Mouse (Mus musculus): ENCODE measurements around the gene Fscn2. TPM values are rescaled to one million over a fixed set of nuclear protein-coding genes. Genes with fewer than 3 reads are reported as not detected.

Fscn2 gene
- total and polyA plus RNA-seq, 3 experiments, result not detected

DNA sequence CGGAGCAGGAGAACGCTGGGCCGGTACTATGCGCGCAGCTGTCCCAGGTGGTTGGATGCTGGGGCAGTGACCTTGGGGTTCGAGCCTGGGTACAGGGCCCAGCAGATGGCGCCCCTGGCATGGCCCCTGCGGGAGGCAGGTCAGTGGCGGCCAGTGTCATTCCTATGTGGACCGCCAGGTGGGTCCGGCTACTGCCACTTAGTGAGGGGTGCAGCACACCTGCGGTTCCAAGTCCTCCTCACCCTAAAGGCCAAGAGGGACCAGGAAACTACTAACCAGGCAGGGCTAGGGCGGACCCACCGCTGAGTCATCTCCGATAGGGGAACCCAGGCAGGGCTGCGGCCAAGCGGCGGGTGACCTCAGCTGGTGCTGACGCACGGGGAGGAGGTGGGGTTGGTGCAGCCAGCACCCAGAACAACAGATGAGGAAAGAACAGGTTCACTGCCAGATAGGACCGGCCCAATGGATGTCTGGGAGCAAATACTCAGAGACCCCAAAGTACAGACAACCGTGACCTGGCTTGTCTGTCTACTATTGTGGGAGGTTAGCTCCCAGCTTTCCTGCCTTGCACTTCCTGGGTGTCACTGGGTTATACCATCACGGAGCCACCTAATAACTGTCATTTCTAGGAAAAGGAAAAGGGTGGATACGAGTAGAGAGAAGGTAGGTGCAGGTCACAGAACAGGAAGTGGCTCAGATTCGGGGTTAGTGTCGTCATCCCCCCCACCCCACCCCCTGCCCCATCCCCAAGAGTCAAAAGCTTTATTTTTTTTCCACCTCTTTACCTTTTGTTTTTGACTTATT is 7.6 kb upstream of the Fscn2 start (continued):
- TF ChIP-seq RAD21 (IDR thresholded peaks at IDR 0.05; ENCODE audit: low read depth, low read length) (peak; percentile 79), MYC (IDR thresholded peaks at IDR 0.05; ENCODE audit: low read depth, low read length) (no peak), MAZ (IDR thresholded peaks at IDR 0.05; ENCODE audit: low read depth, low read length) (no peak; the same call in 1 of the 2 replicates), ELF1 (IDR thresholded peaks at IDR 0.05; ENCODE audit: low read depth, low read length) (peak; percentile 30), MAFK (IDR thresholded peaks at IDR 0.05; ENCODE audit: insufficient replicate concordance, low read length) (no peak; the same call in 1 of the 2 replicates), ZNF384 (IDR thresholded peaks at IDR 0.05; ENCODE audit: low read depth, low read length) (no peak), HCFC1 (IDR thresholded peaks at IDR 0.05; ENCODE audit: low read depth, low read length) (peak; percentile 47; the same call in 1 of the 2 replicates), ZC3H11A (IDR thresholded peaks at IDR 0.05; ENCODE audit: low read depth, low read length) (no peak), BHLHE40 (IDR thresholded peaks at IDR 0.05; ENCODE audit: low read depth, low read length) (peak; percentile 84), IRF4 (IDR thresholded peaks at IDR 0.05; ENCODE audit: low read depth, low read length) (0 out of 2 replicates have a peak, but pooled peaks have one; percentile 27), ZMIZ1 (IDR thresholded peaks at IDR 0.05; ENCODE audit: low read depth, low read length) (no peak), RCOR1 (conservative IDR thresholded peaks at IDR 0.05; ENCODE audit: low read depth, low read length) (no peak), MXI1 (IDR thresholded peaks at IDR 0.05; ENCODE audit: low read depth, low read length) (peak; percentile 47; the same call in 1 of the 2 replicates), NRF1 (IDR thresholded peaks at IDR 0.05; ENCODE audit: low read depth, low read length) (no peak), POLR2A (IDR thresholded peaks at IDR 0.05; ENCODE audit: low read depth, low read length) (no peak), GABPA (IDR thresholded peaks at IDR 0.05; ENCODE audit: insufficient replicate concordance, low read depth, low read length) (no peak), MAX (IDR thresholded peaks at IDR 0.05; ENCODE audit: low read length) (no peak; the same call in 1 of the 2 replicates)

DNA sequence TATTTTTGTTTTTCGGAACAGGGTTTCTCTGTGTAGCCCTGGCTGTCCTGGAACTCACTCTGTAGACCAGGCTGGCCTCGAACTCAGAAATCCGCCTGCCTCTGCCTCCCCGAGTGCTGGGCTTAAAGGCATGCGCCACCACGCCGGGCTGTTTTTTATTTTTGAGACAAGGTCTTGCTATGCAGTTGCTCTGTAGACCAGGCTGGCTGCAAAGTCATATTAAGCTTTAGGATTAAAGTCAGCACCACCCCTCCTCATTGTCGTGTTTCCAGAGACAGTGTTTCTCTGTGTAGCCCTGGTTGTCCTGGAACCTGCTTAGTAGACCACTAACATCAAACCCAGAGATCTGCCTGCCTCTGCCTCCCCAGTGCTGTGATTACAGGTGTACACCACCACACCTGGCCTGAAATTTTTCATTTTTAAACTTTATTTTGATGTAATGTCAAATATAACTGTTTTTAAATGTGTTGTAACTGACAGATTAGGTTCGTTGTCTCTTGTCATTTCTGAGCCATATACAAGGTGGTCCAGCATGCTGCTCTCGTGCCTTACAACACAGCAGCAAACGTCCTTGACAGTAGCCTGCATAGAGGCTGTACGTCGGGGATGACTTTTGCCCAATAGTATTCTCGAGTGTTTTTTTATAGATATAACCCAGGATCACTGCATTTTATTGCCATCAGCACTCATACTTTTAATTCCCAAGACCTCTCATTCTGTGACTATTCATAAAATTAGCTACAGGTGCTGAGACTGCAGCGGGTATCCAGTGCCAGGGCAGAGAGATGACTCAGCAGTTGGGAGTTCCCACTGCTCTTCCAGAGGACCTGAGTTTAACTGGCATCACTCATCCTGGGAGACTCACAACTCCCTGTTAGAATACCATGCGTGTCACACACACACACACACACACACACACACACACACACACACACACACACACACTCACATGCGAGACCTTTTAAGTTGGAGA is 6.7 kb upstream of the Fscn2 start:
- Histone ChIP-seq H3K4me2 (ENCODE audit: insufficient read depth, low read depth, poor library complexity, severe bottlenecking) (peak overlapping the region; percentile 85; the same call in 1 of the 2 replicates), H3K9ac (ENCODE audit: insufficient read depth, low read depth) (no peak overlapping the region), H3K4me3 (replicated peaks in 1 of 3; ENCODE audit: low read depth in 2 of 3, low read length in 2 of 3, poor library complexity in 1 of 3) (no peak overlapping the region), H3K9me3 (replicated peaks; ENCODE audit: low read length) (no peaks in the 10 kb centered on the region), H3K79me2 (replicated peaks; ENCODE audit: control insufficient read depth, extremely low read depth, insufficient read depth, poor library complexity, severe bottlenecking) (no peaks in the 10 kb centered on the region), H3K27me3 (replicated peaks) (no peaks in the 10 kb centered on the region), H3K36me3 (replicated peaks in 1 of 2; ENCODE audit: control insufficient read depth in 1 of 2, insufficient read depth in 1 of 2, low read length in 1 of 2) (no peaks in the 10 kb centered on the region), H3K4me1 (ENCODE audit: control insufficient read depth in 1 of 2, insufficient read depth in 2 of 2) (peaks cover 10 to 52% of the 10 kb centered on the region in 2 experiments), H3K27ac (ENCODE audit: insufficient read depth, low read depth) (no peak overlapping the region)
- TF ChIP-seq USF1 (IDR thresholded peaks at IDR 0.05; ENCODE audit: low read depth, low read length) (no peak), E2F4 (IDR thresholded peaks at IDR 0.05; ENCODE audit: insufficient replicate concordance, low read depth, low read length) (no peak), EP300 (IDR thresholded peaks at IDR 0.05; ENCODE audit: low read length) (no peak), JUND (conservative IDR thresholded peaks at IDR 0.05; ENCODE audit: low read depth, low read length) (no peak), IRF4 (IDR thresholded peaks at IDR 0.05; ENCODE audit: low read depth, low read length) (no peak), MAFK (IDR thresholded peaks at IDR 0.05; ENCODE audit: insufficient replicate concordance, low read length) (no peak), NRF1 (IDR thresholded peaks at IDR 0.05; ENCODE audit: low read depth, low read length) (no peak), MAX (IDR thresholded peaks at IDR 0.05; ENCODE audit: low read length) (no peak), RAD21 (IDR thresholded peaks at IDR 0.05; ENCODE audit: low read depth, low read length) (no peak), MYC (IDR thresholded peaks at IDR 0.05; ENCODE audit: low read depth, low read length) (no peak)
- in situ Hi-C loops (cut with MboI; ENCODE audit: low pct_ligation_motif_present, low pct_unique_long_range_greater_than_20kb, low sequenced_read_pairs) (no loop called here), dilution Hi-C loops (cut with MboI; ENCODE audit: extremely low pct_ligation_motif_present, extremely low pct_unique_long_range_greater_than_20kb, low sequenced_read_pairs) (no loop called here)
- no peak for DNase-seq (ENCODE audit: extremely low read depth)
